Mouse (Mus musculus) R1 (cell line): ENCODE data around the gene Rabif.

ENCODE experiments used
- DNase-seq: peaks from one replicate; pipeline ENCODE4 v3.0.0-alpha.2; 2018; ENCODE audit warnings: low read depth, low spot score

The Rabif gene

DNA sequence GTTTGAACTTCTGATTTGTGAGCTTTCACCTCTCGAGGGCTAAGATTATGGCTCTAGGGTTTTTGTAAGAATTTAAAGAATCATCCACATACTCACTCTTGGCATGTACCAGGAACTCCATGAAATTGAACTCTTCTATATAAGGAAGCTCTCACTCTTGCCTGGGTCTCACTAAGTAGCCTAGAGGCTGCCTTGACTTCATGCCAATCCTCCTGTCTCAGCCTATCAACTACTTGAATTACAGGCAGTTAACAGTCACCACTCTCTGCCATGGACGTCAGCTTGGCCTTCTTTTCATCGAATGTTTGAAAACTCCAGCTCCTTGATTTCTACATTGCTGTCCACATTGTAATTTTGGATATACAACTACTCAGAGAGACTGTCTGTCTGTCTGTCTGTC, 57.9 kb downstream of the Rabif start:
- DNase-seq = no peak

DNA sequence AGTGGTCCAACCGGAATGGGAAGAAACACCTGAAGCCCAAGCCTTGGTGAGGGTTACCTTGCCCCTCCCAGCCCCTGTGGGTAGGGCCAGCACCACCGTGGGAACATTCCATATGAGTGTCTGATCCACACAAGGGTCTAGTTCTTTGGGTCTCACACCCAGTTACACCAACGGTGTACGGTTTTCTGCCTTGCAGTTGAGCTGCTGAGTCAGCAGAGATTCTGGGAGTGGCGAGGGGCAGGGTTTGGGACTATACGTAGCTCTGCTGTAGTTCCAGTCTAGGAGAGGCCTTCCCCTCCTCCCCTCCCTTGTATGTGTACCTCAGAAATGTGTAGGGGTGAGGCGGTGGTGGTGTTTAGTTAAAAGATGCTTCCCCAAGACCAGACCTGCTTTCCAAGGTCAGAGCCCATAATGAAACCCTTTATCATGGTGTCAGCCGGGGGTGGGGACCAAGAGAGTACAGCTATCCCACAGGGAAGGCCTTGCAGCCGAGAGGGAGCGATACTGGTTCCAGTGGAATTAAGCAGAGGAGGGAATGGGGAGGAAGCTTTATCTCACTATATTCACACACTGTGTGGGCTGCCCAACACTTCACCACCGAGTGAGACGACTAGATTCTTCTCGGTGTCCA, 60.9 kb downstream of the Rabif start:
- peak; percentile 85 for DNase-seq

DNA sequence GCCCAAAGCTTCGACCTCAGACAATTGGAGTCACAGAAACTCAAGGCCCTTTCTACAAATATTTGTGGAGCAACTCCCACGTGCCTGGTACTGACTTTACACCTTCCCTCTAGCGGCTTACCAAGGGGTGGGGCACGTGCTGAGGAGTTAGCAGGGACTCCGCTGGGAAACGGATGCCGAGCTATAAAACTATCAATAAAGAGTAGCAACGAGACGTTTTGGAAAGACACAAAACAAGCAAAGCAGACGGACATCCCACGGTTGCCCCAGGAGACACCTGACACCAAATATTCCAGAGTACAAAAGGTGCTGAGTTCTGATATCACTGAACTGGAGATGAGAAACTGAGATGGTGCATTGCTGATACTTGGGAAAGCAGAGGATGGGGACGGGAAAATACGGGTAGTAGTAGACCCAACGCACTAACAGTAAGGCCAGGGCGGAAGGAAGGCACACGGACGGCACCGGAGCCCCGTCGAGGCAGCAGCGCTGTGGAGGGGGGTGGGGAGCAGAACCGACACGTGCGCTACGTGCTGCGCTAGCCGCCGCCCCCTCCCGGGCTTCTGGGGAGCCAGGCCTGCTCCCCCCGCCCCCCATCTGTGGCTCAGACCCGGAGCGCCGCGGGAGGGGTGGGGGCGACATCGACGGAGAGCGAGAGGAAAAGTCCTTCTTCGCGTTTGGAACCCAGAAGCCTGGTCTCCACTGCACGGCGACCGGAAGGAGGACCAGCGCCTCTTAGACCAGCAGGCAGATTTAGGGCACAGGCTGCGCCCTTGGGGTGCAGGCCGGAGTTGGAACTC, 61.6 kb downstream of the Rabif start:
- DNase-seq = peak; percentile 79

DNA sequence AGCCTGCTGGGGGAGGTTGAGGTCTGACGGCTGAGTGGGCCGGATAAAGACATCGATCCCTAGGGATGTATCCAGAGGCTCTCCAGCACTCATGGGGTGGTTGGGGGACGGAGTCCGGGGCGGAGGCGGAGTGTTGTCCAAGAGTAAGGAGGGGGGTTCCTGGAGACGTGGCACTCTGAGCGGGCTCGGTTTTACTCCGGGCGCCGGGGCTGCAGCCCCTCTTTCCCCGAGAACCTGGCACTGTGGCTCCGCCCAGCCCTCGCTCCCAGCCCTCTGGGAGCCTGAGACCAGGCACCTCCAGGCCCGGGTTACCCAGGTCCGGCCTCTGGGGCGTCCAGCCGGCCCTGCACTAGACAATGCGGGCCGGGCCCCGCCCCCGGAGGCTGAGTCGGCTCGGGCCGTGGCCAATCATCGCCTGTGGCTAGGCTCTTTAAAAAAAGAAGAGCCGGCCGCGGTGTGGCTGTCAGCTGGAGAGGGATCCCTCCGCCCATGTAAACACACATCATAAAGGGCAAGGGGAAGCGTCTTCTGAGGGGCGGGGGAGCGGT, 62.3 kb downstream of the Rabif start:
- peak; percentile 99 for DNase-seq
